20 mouse cellular contexts compared by ENCODE assay signal in the genomic region with DNA sequence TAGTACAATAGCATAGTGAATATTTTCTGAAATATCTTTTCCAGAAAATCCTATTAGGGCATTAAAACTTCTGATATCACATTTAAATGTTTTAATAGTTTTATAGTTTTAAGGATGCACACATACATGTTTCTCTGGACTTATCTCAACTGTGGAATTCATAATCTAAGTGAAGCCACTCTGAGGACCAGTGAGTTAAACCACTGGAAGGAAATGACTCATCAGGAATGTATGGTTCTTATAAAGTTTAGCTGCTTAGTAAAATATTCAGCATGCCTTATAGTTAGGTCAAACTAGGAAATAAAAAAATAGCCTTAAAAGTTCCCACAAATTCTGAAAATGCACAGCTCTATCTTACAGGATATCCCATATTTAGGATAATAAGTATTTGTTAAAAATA.
"Had no signal": no experiment of that assay in that cellular context is flagged by ENCODE, and none has a peak within 500 bp of the region (broad histone marks: within the 10 kb centered on the region; RNA-seq: fewer than 3 reads in every experiment).

No protein-coding gene starts in this region.

- ATAC-seq: liver, postnatal 0 days; lung, postnatal 0 days; midbrain, embryonic 16.5 days had no signal

- H3K9ac ChIP-seq: liver, postnatal 0 days; lung, embryonic 15.5 days; neural tube, embryonic 12.5 days had no signal

- H3K27me3 ChIP-seq: lung, embryonic 15.5 days; megakaryocyte, embryonic 14.5 days; neural tube, embryonic 12.5 days had no signal

- H3K4me3 ChIP-seq: lung, embryonic 15.5 days; megakaryocyte, embryonic 14.5 days; neural tube, embryonic 12.5 days had no signal

- H3K9me3 ChIP-seq: lung, embryonic 15.5 days; megakaryocyte, embryonic 14.5 days; neural tube, embryonic 12.5 days had no signal

- DNase-seq: liver, postnatal 0 days; lung, adult 2 months; lung, postnatal 14 days; lung, postnatal 36 days; midbrain, embryonic 14.5 days; retina, postnatal 1 day; right cerebral cortex, adult 18-20 months; right cerebral cortex, postnatal 25 days; right cerebral cortex, postnatal 4 days; spleen, adult 18-20 months; thymus, adult 18-20 months; thymus, postnatal 14 days; thymus, postnatal 36 days had no signal

- H3K27ac ChIP-seq: lung, embryonic 15.5 days; macrophage; neural tube, embryonic 12.5 days had no signal

- H3K4me1 ChIP-seq: lung, embryonic 15.5 days; megakaryocyte, embryonic 14.5 days; neural tube, embryonic 12.5 days had no signal

- H3K4me2 ChIP-seq: lung, embryonic 15.5 days; midbrain, embryonic 11.5 days; neural tube, embryonic 12.5 days had no signal

- H3K36me3 ChIP-seq: lung, embryonic 15.5 days; neural tube, embryonic 12.5 days had no signal
